Mouse (Mus musculus) adrenal gland, postnatal 4 days (tissue): ENCODE data around the gene 6030408B16Rik. TPM values are rescaled to one million over a fixed set of nuclear protein-coding genes. Genes with fewer than 3 reads are reported as not detected.

Experiments used
- DNase-seq, 2 experiments: peaks; one replicate each; pipeline ENCODE4 v3.0.0; 2021 to 2022; ENCODE audit warnings: low spot score in 2 of 2, mixed read lengths in 2 of 2
- total RNA-seq, 2 experiments: library from RNA; stranded (reverse); gene quantifications; 2 replicates each; pipeline ENCODE4 v1.2.3; 2021

Gene 6030408B16Rik
- total RNA-seq, 2 experiments from 2014 or later = 2.6 to 3.4 TPM

DNA sequence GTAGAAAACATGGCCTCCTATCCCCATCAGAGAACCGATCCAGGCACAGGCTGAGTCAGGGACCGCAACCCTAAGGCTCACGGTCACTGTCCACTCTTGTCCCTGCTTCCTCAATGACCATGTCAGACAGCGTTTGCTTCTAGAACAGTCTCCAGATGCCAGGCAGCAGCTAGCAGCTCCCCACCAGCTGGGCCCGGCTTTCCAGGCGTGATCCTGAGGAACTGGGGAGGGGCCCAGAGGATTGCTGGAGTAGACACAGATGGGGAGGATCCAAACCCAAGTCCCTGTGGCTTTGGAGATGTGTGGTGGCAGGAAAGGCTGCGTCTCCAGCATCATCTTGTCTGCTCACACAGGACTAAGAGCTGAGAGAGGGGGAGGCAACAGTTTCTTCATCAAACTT lies 2.1 kb downstream of the 6030408B16Rik start:
- no peak for DNase-seq

DNA sequence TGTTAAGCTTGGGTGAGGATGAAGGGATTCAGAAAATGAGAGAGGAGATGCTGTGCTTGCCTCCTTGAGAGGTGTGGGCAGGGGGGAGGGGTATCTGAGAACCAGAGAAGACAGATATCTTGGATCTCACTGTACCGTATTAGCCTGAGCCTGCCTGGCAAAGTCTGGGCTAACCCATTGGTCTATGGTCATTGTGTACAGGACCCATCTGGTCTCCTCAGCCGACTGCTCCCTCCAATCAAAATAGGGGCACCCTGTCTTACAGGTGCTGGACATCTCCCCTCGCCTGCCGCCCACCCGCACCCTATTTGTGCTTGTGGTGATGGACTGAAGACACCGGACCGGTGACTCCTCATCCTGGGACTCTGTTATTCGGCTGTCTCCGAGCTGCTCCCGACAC lies 2.6 kb downstream of the 6030408B16Rik start:
- DNase-seq = no peak

DNA sequence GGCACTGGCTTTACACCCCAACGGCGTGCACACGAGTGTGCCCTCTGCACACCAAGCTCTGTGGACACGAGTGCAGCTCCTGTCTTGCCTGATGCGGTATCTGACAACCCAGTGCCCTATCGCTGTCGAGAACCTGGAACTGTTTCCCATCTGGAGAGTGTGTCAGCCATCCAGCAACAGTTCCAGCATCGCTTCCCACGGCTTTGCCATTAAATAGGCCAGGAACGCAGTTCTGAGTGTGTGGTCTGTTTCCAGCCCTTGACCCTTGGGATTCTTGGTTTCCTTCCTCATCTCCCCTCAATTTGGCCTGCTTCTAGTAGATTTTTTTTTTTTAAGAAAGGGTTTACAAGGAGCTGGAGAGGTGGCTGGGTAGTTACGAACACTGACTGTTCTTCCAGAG lies 3.1 kb downstream of the 6030408B16Rik start:
- no peak for DNase-seq

DNA sequence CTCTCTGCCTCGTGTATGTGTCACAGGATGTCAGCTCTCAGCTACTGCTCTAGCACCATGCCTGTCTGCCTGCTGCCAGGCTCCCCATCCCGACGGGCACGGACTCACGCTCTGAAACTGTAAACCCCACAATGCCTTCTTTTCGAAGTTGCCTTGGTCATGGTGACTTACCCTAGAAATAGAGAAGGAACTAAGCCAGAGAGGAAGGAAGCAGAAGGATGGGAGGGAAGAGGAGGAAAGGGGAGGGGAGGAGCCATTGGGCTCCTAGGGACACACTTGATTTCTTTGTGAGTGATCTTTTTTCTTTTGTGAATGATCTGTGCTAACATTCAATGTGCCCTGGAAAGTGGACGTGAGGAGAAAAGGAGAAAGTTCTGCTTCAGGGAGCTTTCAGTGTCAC lies 5.0 kb downstream of the 6030408B16Rik start:
- no peak for DNase-seq

DNA sequence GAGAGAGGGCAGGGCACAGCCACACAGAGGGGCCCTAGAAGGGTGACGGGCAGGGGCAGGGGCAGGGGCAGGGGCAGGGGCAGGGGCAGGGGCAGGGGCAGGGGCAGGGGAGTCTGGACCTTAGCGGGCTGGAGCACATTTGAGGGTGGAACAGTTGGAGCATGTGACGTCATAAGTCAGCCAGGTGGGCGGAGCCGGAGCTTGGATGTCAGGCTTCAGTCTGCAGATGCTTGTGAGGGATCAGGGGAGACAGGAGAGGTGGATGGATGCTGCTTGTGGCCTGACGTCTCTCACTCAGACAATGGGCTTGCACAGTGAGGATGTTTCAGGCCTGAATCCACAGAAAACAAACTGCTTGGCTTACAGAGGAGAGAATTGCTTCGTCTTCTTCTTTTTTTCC lies 5.5 kb downstream of the 6030408B16Rik start:
- DNase-seq = no peak

DNA sequence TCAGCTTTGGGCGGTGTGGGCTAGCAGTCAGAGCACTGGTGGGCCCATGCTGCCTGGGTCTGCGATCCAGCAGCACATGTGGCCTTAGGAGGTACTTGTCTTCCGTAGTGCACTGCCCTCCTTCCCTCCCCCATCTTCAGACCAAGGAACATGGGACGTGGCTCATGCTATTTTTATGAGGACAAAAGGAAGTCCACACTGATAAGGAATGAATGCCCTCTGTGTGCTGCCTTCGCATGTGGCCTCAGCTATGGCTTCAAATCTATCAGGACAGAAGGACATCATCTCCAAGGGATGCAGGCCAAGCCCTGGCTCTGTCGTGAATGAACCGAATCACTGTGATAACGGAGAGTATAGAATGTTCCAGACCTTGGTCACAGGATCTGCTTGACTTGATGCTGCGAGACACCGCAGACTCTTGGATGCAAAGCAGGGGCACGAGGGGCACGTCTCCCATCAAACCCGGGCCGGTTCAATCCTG lies 6.5 kb downstream of the 6030408B16Rik start:
- no peak for DNase-seq

DNA sequence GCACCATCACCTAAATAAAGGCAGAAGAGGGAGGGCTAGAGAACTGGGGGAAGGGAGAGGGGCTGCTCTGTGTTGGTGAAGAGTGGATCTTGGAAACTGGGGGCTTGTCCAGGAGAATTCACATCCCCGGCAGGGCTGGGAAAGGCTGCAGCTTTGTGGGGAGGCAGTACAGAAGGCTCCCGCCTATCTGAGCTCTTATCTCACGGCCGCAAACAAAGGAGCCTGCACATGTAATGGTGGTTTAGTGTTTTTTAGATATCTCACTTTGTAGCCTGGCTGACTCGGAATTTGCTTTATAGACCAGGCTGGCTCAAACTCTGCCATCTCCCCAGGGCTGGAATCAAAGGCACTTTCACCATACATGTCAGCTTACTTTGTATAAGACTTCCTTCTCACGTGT lies 7.1 kb downstream of the 6030408B16Rik start:
- DNase-seq = no peak

DNA sequence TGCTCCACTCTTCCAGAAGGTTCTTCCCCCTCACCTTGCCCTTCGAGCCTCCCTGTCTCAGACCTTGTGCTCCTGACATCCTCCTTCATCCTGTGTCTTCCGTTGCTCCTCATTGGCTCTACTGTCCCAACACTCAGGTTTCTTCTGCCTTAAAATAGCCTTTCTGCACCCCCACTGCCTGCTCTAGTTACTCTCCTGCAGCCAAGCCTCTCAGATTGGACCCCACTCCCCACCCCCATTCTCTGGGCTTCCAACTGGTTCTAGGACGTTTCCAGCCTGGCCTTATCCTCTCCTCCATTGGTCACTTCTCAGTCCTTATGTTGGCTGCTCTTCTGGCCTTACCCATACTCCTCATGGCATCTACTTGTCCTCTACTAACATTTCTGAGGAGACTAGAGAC lies 9.2 kb downstream of the 6030408B16Rik start:
- no peak for DNase-seq

DNA sequence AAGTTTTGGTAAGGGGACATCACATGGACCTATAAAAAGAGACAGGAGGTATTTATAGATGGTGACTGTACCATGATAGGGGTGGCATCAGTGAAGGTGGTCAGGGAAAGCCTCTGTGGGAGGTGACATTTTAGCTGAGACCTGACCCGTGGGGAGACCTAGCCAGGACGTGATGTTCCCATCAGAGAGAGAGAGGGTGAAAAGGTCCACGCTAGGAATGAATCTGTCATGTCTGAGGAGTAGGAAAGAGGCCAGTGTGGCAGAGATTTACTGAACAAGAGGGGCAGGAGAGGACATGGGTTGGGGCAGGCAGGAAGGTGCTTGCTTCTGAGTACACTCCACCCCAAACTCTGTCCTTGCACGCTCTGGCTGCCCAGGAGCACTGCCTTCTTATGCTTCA lies 10.8 kb downstream of the 6030408B16Rik start:
- no peak for DNase-seq

DNA sequence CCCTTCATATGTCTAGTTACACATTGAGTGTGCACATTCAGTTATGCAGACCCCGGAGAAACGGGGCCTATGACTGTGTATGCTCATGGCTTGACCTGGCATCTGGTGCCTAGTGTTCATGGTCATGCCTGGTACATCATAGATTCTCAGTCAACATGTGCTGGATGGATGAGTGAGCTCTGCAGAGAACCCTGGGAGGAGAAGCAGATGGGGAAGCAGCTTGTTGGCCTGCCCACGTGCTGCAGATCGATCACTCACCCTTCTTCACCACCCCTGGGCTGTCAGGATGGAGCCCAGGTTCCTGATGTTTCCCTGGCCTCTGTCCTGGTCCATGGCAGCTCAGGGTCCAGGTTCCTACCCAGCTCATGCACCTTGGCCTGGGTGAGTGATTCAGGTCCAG lies 13.4 kb downstream of the 6030408B16Rik start:
- DNase-seq = no peak

DNA sequence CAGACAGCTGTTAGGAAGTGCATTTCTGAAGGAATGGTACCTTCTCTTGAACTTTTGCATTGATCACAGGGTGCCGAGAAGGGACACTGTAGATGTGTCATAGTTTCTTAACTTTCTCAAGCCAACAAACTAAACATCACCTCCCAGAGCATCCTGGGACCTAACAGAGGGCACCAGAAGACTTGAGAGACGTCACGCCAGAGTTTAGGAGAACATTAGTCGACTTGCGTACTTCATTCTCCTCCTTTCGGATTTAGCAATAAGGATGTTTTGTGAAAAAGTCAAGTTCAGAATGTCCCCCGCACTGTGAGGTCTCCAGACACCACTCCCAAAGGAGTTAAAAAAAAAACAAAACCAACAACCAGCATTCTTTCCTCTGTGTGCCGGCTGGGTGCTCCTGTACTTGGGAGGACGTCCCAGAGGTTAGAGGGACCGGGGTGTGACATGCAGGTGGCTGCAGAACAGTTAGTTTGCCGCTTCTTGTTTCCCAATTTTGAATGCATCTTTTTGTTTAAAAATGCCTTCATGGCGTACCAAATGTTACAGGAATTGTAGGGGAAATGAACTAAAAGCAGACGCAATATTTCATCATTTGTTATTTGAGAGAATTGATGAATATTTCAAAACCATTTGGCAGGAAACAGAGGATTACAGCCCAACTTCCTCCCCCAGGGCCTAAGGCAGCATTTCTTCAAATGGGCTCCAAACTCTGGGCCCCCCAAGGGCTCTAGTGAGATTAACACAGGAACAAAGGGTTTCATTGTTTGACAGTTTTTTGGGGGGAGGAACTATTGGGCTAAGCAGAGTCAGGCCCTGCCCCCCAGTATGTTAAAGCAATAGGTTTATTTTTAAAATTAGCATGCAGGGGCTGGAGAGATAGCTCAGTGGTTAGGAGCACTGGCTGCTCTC lies 15.7 kb downstream of the 6030408B16Rik start:
- no peak for DNase-seq

DNA sequence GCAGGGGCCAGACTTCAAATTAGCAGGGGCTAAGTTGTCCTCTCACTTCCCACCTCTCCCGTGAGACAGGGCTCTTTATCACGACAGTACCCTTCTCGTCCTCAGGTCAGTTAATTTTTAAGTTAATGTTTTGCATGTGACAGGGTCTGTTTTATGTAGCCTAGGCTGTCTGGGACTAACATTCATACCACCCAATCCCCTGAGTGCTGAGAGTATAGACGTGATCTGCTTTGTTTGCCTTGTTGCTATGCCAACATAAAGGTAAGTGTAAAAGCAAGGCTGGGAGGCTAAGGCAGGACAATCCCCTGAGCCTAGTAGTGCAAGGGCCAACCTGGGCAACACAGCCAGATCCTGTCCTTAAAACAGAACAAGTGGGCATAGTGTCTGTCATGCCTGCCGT lies 16.5 kb downstream of the 6030408B16Rik start:
- DNase-seq = no peak

DNA sequence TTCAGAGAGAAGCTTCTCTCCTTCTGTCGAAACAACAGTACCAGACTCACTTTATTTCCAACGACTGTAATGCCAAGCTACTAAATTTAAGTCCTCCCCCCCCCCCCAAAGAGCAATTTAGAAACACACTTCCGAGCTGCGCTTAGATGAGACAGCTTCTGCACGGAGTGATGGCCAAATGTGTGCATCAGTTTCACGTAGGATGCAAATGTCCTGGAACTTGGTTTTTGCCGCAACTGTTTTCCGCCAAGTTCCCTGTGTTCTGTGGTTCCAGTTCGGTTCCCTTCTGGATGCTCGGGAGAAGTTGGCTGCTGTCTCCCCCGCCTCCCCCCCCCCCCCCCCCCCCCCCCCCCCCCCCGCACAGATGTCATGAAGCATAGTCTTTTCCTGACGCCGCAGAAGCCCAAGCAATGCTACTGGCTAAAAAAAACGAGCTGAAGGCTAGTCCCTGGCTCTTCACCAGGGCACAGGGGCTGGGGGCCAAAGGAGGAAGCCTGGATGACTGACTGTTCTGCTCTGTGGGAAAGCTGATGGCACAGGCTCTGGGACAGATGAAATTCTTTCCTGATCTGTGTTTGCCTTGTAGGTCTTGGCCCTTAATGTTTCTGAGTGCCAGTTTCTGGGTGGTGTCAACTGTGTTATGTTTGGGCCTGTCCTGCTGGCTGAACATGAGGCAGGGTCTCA lies 18.2 kb downstream of the 6030408B16Rik start:
- no peak for DNase-seq

DNA sequence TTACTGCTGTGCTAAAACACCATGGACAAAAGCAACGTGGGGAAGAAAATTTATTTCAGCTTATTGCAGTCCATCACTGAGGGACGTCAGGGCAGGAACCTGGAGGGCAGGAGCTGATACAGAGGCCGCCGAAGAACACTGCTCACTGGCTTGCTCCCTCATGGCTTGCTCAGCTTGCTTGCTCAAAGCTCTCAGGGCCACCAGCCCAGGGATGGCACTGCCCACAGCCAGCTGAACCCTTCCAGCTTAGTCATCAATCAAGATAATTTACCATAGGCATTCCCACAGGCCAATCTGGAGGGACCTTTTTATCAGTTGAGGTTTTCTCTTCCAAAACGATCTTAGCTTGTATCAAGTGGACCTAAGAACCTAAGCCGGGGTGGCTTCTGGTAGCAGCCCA lies 19.0 kb downstream of the 6030408B16Rik start:
- no peak for DNase-seq

DNA sequence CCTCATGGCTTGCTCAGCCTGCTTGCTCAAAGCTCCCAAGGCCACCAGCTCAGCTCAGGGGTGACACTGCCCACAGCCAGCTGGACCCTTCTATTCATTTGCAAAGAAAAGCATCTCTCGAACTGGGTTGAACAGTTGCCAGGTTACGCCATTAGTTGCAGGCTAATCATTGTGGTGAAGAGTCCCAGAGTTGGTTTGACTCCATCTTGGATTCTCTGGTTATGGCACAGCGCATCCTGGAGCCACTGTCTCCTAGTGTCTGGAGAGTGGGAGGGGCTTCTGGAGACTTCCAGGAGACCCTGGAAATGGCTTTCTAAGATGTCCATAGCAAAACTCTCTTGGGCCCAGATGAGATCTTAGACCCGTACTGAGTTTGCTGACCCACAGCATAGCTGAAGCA lies 22.4 kb downstream of the 6030408B16Rik start:
- DNase-seq = no peak

DNA sequence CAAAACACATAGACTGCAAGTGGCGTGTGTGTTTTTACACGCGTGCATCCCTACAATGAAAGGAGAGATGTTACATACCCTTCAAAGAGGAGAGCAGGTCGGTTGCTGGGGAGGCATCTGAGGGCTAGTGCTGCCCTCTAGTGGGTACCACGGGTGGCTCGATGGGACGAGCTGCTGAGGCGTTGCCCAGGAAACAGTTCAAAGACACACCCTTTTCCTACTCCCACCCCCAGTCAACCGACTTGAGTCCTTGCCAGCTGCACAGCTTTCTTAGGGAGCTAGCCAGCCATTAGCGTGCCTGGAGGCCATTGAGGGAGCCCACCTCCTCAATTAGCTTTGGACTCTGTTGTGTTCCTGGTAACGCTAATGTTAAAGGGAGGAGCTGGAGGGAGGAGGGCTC lies 22.8 kb downstream of the 6030408B16Rik start:
- peak; percentile 70 to 80 for DNase-seq

DNA sequence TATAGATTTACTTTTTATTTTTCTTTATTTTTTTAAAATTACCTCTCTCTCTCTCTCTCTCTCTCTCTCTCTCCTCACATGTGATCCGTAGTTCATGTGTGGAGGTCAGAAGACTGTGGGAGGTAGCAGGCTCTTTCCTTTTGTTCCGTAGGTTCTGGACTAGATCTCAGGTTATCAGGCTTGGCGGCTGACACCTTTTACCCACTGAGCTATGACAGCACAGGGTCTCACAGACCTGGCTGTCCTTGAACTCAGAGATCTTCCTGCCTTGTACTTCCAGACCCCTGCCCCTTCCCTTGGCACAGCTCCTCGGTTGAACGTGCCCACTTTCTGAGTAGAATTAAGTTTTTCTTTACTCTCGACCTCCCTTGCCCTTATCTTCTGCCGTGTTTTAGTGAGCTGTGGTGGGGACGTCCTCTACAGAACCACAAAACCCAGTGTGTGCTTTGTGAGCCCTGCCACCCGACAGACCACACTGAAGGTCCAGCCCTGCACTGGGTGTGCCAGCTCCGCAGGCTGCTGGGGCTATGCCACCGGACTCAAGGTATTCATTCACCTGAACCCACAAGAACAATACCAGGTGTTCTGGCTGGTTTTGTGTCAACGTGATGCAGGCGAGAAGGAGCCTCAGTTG lies 23.4 kb downstream of the 6030408B16Rik start:
- DNase-seq = no peak

DNA sequence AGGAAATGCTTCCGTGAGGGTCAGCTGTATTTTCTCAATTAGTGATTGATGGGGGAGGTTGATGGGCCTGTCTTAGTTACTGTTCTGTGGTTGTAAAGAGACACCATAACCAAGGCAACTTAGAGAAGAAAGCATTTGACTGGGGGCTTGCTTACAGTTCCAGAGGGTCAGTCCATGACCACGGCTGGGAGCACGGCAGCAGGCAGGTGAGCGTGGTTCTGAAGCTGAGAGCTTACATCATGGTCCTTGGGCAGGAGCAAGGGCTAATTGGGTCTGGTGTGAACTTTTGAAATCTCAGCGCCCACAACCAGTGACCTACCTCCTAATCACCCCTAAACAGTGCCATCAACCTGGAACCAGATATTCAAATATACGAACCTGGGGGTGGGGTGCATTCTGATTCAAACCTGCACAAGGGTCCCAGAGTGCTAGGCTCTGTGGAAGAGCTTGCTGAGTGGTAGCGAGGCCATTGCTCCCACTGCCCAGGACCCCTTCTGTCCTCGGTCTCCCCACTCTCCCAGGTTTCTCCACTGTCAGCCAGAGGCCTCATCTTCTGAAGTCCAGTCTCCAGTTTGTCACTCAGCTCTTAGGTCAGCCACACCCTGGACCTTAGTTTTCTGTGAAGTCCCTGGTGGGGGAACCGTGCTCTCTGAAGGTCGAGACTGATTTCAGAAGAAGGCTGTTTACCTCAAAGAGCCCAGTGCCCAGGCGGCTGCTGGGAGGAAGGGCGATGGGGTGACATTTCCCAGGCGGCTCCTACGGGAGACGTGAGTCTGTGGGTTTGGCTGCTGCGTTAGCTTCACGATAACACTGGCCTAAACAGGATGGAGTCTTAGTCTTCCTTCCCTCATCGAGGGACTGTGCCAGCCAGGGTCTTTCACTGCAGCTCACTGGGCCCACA lies 24.2 kb downstream of the 6030408B16Rik start:
- no peak for DNase-seq

DNA sequence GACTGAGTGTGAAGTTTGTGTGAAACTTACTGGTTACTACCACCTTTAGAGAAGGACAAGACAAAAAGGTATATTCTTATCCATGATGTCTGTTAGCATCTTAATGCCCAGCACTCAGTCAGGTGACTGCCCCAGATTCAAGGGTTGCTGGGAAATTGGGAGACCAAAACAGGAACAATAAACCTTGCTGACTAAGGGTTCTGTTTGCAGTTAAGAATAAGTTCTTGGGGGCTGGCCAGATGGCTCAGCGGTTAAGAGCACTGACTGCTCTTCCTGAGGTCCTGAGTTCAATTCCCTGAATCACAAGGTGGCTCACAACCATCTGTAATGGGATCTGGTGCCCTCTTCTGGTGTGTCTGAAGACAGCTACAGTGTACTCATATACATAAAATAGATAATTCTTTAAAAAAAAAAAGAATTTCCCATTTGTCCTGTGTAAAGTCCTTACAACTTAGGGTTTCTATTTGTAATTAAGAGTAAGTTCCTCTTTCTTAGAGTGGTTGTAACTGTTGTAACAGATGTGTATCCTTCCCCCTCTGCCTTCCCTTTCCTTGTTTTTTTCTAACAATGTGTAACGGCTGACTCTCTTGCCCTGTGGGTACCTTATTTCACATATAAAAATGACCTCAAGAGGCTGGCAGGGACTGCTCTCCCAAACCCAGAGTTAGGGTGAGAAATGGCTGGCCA lies 24.9 kb downstream of the 6030408B16Rik start:
- DNase-seq = no peak
